Mouse (Mus musculus) testis, adult 2 months (tissue): ENCODE measurements around the gene 1700125H20Rik. TPM values are rescaled to one million over a fixed set of nuclear protein-coding genes. Genes with fewer than 3 reads are reported as not detected.

Source experiments
- H3K27ac ChIP-seq: fragments of 200-500 bp; 2 replicates; pipeline ENCODE4 v1.5.1; 2012; ENCODE audit warnings: low read depth, low read length; ENCODE audit not compliant: control insufficient read depth, insufficient read depth
- H3K27me3 ChIP-seq: fragments of 200-500 bp; 2 replicates; pipeline ENCODE4 v1.6.1; 2012; ENCODE audit warnings: mild to moderate bottlenecking, low read length, moderate library complexity; ENCODE audit not compliant: control insufficient read depth, insufficient read depth
- H3K36me3 ChIP-seq: fragments of 200-500 bp; 2 replicates; pipeline ENCODE4 v1.6.1; 2012; ENCODE audit warnings: mild to moderate bottlenecking, low read length; ENCODE audit not compliant: control insufficient read depth, insufficient read depth
- H3K4me1 ChIP-seq: fragments of 200-500 bp; 2 replicates; pipeline ENCODE4 v1.6.1; 2012; ENCODE audit warnings: low read length; ENCODE audit not compliant: control insufficient read depth, insufficient read depth
- H3K4me3 ChIP-seq: fragments of 200-500 bp; 2 replicates; pipeline ENCODE4 v1.5.1; 2012; ENCODE audit warnings: low read depth, mild to moderate bottlenecking, low read length, moderate library complexity, mixed read lengths; ENCODE audit not compliant: control insufficient read depth
- CTCF ChIP-seq: fragments of 200-500 bp; IDR thresholded peaks from 2 replicates; pipeline ENCODE4 v1.5.1; 2012; ENCODE audit warnings: low read depth, mild to moderate bottlenecking, inconsistent platforms, low read length, moderate library complexity; ENCODE audit not compliant: control insufficient read depth, insufficient read depth, insufficient replicate concordance
- POLR2A ChIP-seq: fragments of 200-500 bp; IDR thresholded peaks from 2 replicates; pipeline ENCODE4 v1.6.1; 2012; ENCODE audit warnings: low read depth, mild to moderate bottlenecking, inconsistent platforms, low read length, moderate library complexity; ENCODE audit not compliant: control insufficient read depth
- polyA plus RNA-seq: library from polyadenylated mRNA; depleted of rRNA; stranded (reverse); fragments of >200 nt; gene quantifications from 2 replicates; pipeline ENCODE4 v1.2.3, GENCODE M21; 2012

1700125H20Rik gene
- polyA plus RNA-seq, 1 experiment, result 23.0 TPM

GRCm38 (mm10) chr11:85190741-85191140 lies 20.5 kb downstream of the 1700125H20Rik start:
- Histone ChIP-seq H3K27me3 (no peaks in the 10 kb centered on the region), H3K36me3 (peaks cover 6% of the 10 kb centered on the region), H3K4me1 (no peaks in the 10 kb centered on the region), H3K4me3 (no peak overlapping the region), H3K27ac (no peak overlapping the region)
- TF ChIP-seq CTCF (no peak), POLR2A (no peak)

GRCm38 (mm10) chr11:85194206-85194605 lies 24.0 kb downstream of the 1700125H20Rik start:
- Histone ChIP-seq H3K27ac (peak overlapping the region; percentile 79), H3K4me1 (no peaks in the 10 kb centered on the region), H3K27me3 (no peaks in the 10 kb centered on the region), H3K4me3 (peak overlapping the region; percentile 81), H3K36me3 (peaks cover 6% of the 10 kb centered on the region)
- TF ChIP-seq POLR2A, result peak; percentile 60; the same call in 1 of the 2 replicates
- TF ChIP-seq CTCF, result no peak

GRCm38 (mm10) chr11:85196046-85196445 lies 25.8 kb downstream of the 1700125H20Rik start:
- no peak for TF ChIP-seq POLR2A
- TF ChIP-seq CTCF, result no peak
- Histone ChIP-seq H3K4me3 (peak overlapping the region; percentile 20), H3K36me3 (peaks cover 4% of the 10 kb centered on the region)

GRCm38 (mm10) chr11:85198906-85199305 lies 28.7 kb downstream of the 1700125H20Rik start:
- Histone ChIP-seq H3K27me3 (no peaks in the 10 kb centered on the region), H3K4me3 (no peak overlapping the region), H3K27ac (no peak overlapping the region), H3K4me1 (no peaks in the 10 kb centered on the region), H3K36me3 (peaks cover 2% of the 10 kb centered on the region)
- TF ChIP-seq CTCF, result no peak
- no peak for TF ChIP-seq POLR2A

More at GRCm38 (mm10) chr11:85196046-85196445, 25.8 kb downstream of the 1700125H20Rik start:
- H3K27me3 ChIP-seq, result no peaks in the 10 kb centered on the region
- no peak overlapping the region for H3K27ac ChIP-seq
- H3K4me1 ChIP-seq, result no peaks in the 10 kb centered on the region

GRCm38 (mm10) chr11:85206231-85206630 lies 36.0 kb downstream of the 1700125H20Rik start:
- Histone ChIP-seq H3K4me3 (no peak overlapping the region), H3K27me3 (no peaks in the 10 kb centered on the region), H3K36me3 (no peaks in the 10 kb centered on the region; the same call in 1 of the 2 replicates), H3K4me1 (no peaks in the 10 kb centered on the region), H3K27ac (no peak overlapping the region)
- TF ChIP-seq POLR2A (no peak), CTCF (no peak)

- H3K27me3 ChIP-seq, result no peaks in the 10 kb centered on the region
- no peak overlapping the region for H3K4me3 ChIP-seq
- H3K27ac ChIP-seq, result no peak overlapping the region
- TF ChIP-seq CTCF (no peak), POLR2A (no peak)
- H3K4me1 ChIP-seq, result no peaks in the 10 kb centered on the region
- H3K36me3 ChIP-seq, result peaks cover 2% of the 10 kb centered on the region
These were observed 40.9 kb downstream of the 1700125H20Rik start for GRCm38 (mm10) chr11:85211151-85211550.

GRCm38 (mm10) chr11:85213215-85213614 lies 43.0 kb downstream of the 1700125H20Rik start:
- Histone ChIP-seq H3K4me3 (no peak overlapping the region), H3K27me3 (no peaks in the 10 kb centered on the region), H3K4me1 (no peaks in the 10 kb centered on the region), H3K36me3 (peaks cover 2% of the 10 kb centered on the region), H3K27ac (peak overlapping the region; percentile 57; the same call in 1 of the 2 replicates)
- no peak for TF ChIP-seq POLR2A
- TF ChIP-seq CTCF, result no peak

- no peak for TF ChIP-seq POLR2A
- TF ChIP-seq CTCF, result no peak
- Histone ChIP-seq H3K27me3 (no peaks in the 10 kb centered on the region), H3K27ac (no peak overlapping the region), H3K4me3 (no peak overlapping the region), H3K4me1 (no peaks in the 10 kb centered on the region), H3K36me3 (peaks cover 2% of the 10 kb centered on the region)
These were observed 44.5 kb downstream of the 1700125H20Rik start for GRCm38 (mm10) chr11:85214679-85215078.
